Mouse (Mus musculus) ES-Bruce4 (cell line): ENCODE measurements around the gene Gnptab.

ENCODE experiments used
- CTCF ChIP-seq: IDR thresholded peaks from one replicate; pipeline ENCODE4 v1.8.1; 2011; ENCODE audit warnings: low read depth, low read length
- EP300 ChIP-seq: IDR thresholded peaks from 2 replicates; pipeline ENCODE4 v1.6.1; 2011; ENCODE audit warnings: low read depth, low read length; ENCODE audit not compliant: insufficient read depth
- POLR2A ChIP-seq: IDR thresholded peaks from one replicate; pipeline ENCODE4 v1.8.1; 2011; ENCODE audit warnings: low read length; ENCODE audit not compliant: insufficient read depth

- TF ChIP-seq CTCF (no peak), POLR2A (no peak), EP300 (no peak)
Measured at GRCm38 (mm10) chr10:88389576-88389975, 10.6 kb downstream of the Gnptab start.
